Mouse (Mus musculus) G1E (cell line): Measurements from ENCODE around the gene Zfp93.

Source experiments
- CTCF ChIP-seq: IDR thresholded peaks from 2 replicates; pipeline ENCODE4 v1.5.1; 2012; ENCODE audit warnings: low read depth, low read length, inconsistent platforms, mixed read lengths
- GATA1 ChIP-seq: IDR thresholded peaks from 2 replicates; pipeline ENCODE4 v1.6.1; 2012; ENCODE audit warnings: borderline replicate concordance, low read length, inconsistent platforms, mixed read lengths

GRCm38 (mm10) chr7:24286090-24286489 is 15.9 kb downstream of the Zfp93 start:
- TF ChIP-seq CTCF: no peak
- TF ChIP-seq GATA1: no peak
